Comparison of ENCODE assay signal across 14 mouse cellular contexts in genomic region chr14:55575302-55575701, GRCm38 (mm10). TPM values are rescaled to one million over a fixed set of nuclear protein-coding genes. Genes with fewer than 3 reads are reported as not detected.
DNase-seq lines count a peak whose midpoint lies in the region; ATAC-seq and TF ChIP-seq lines count a peak whose summit lies in the region.
"Had no signal": no experiment of that assay in that cellular context is flagged by ENCODE, and none has a peak within 500 bp of the region (broad histone marks: within the 10 kb centered on the region; RNA-seq: fewer than 3 reads in every experiment).

Fitm1 (plus strand) TSS chr14:55575617.

- no peak for DNase-seq in forebrain, embryonic 10.5 days (ENCODE audit: extremely low spot score, low spot score)
- DNase-seq in thymus, adult 2 months: no peak
- DNase-seq in thymus, postnatal 36 days: no peak
- DNase-seq in layer of hippocampus, postnatal 10 days (ENCODE audit: low spot score in 2 of 2): no peak
- DNase-seq in spleen, postnatal 10 days (ENCODE audit: low spot score in 2 of 2): no peak
- DNase-seq: B cell, adult 2 months; cerebellum, adult 11 months had no signal

- TF ChIP-seq CTCF in thymus, adult 2 months (IDR thresholded peaks at IDR 0.05; ENCODE audit: borderline replicate concordance, control insufficient read depth, extremely low read depth, insufficient read depth, low read length, poor library complexity): no peak

- H3K4me3 ChIP-seq in forebrain, embryonic 10.5 days: no peak within 1 kb of the TSS
- H3K4me3 ChIP-seq in forebrain, embryonic 13.5 days: no peak within 1 kb of the TSS
- H3K4me3 ChIP-seq in thymus, adult 2 months (ENCODE audit: control insufficient read depth, insufficient read depth, low read length): no peak within 1 kb of the TSS
- peak within 1 kb of the TSS; percentile 54 for H3K4me3 ChIP-seq in heart, embryonic 16.5 days (ENCODE audit: low read length)
- H3K4me3 ChIP-seq: midbrain, embryonic 15.5 days; stomach, embryonic 15.5 days had no signal

- H3K27ac ChIP-seq in forebrain, embryonic 10.5 days: peak within 1 kb of the TSS; percentile 30; the same call in 1 of the 2 replicates
- no peak within 1 kb of the TSS for H3K27ac ChIP-seq in forebrain, embryonic 13.5 days
- no peak within 1 kb of the TSS for H3K27ac ChIP-seq in thymus, adult 2 months (ENCODE audit: control insufficient read depth, insufficient read depth, low read length)
- H3K27ac ChIP-seq in heart, embryonic 16.5 days (ENCODE audit: low read length): peak within 1 kb of the TSS; percentile 99
- H3K27ac ChIP-seq: hindbrain, embryonic 14.5 days; midbrain, embryonic 15.5 days; stomach, embryonic 15.5 days had no signal

- no peak for TF ChIP-seq POLR2A in thymus, adult 2 months (IDR thresholded peaks at IDR 0.05; ENCODE audit: control insufficient read depth, extremely low read depth, insufficient read depth, low read length, poor library complexity)

- WGBS in forebrain, embryonic 10.5 days: 82% methylated on average over 8 of the region's 8 CpGs
- 92% methylated on average over 6 of the region's 8 CpGs for WGBS in forebrain, embryonic 13.5 days
- WGBS in thymus, adult 2 months: 87% methylated on average over 8 of the region's 8 CpGs
- WGBS in heart, embryonic 16.5 days: 31% methylated on average over 8 of the region's 8 CpGs

- no peak for ATAC-seq in forebrain, embryonic 13.5 days
- ATAC-seq in heart, embryonic 16.5 days (replicated peaks; ENCODE audit: extremely low read depth, insufficient read depth, low FRiP score): peak; percentile 74
- ATAC-seq in granulocyte monocyte progenitor cell, adult 5-6 weeks (replicated peaks; ENCODE audit: poor library complexity, severe bottlenecking): no peak
- ATAC-seq: midbrain, embryonic 15.5 days had no signal

- H3K27me3 ChIP-seq in forebrain, embryonic 10.5 days (ENCODE audit: poor library complexity, severe bottlenecking): peaks cover 4% of the 10 kb centered on the region; the same call in 1 of the 2 replicates
- H3K27me3 ChIP-seq in forebrain, embryonic 13.5 days: no peaks in the 10 kb centered on the region
- H3K27me3 ChIP-seq in thymus, adult 2 months (ENCODE audit: control insufficient read depth, insufficient read depth, low read length): no peaks in the 10 kb centered on the region
- no peaks in the 10 kb centered on the region for H3K27me3 ChIP-seq in heart, embryonic 16.5 days (ENCODE audit: control insufficient read depth, insufficient read depth, low read length)
- H3K27me3 ChIP-seq: midbrain, embryonic 15.5 days; stomach, embryonic 15.5 days had no signal

- H3K4me1 ChIP-seq in forebrain, embryonic 10.5 days: peaks cover 29% of the 10 kb centered on the region
- H3K4me1 ChIP-seq in forebrain, embryonic 13.5 days: peaks cover 14% of the 10 kb centered on the region
- peaks cover 16% of the 10 kb centered on the region; the same call in 1 of the 2 replicates for H3K4me1 ChIP-seq in thymus, adult 2 months (replicated peaks; ENCODE audit: control insufficient read depth, insufficient read depth, low read length)
- peaks cover 24% of the 10 kb centered on the region for H3K4me1 ChIP-seq in heart, embryonic 16.5 days (ENCODE audit: control insufficient read depth, insufficient read depth, low read length)

- H3K9me3 ChIP-seq in forebrain, embryonic 10.5 days: no peaks in the 10 kb centered on the region
- H3K9me3 ChIP-seq in forebrain, embryonic 13.5 days (replicated peaks): no peaks in the 10 kb centered on the region
- no peaks in the 10 kb centered on the region for H3K9me3 ChIP-seq in heart, embryonic 16.5 days (replicated peaks; ENCODE audit: control insufficient read depth, low read length)
- H3K9me3 ChIP-seq: midbrain, embryonic 15.5 days; stomach, embryonic 15.5 days had no signal

- peaks cover 6% of the 10 kb centered on the region for H3K36me3 ChIP-seq in forebrain, embryonic 10.5 days (replicated peaks)
- peaks cover 13% of the 10 kb centered on the region; the same call in 1 of the 2 replicates for H3K36me3 ChIP-seq in forebrain, embryonic 13.5 days (ENCODE audit: poor library complexity, severe bottlenecking)
- peaks cover 1% of the 10 kb centered on the region; the same call in 1 of the 2 replicates for H3K36me3 ChIP-seq in thymus, adult 2 months (ENCODE audit: control insufficient read depth, insufficient read depth, low read length)
- 0 out of 2 replicates have a peak, but pooled peaks cover 2% of the 10 kb centered on the region for H3K36me3 ChIP-seq in heart, embryonic 16.5 days (ENCODE audit: control insufficient read depth, insufficient read depth)
- H3K36me3 ChIP-seq: midbrain, embryonic 15.5 days had no signal

- no peak within 1 kb of the TSS for H3K9ac ChIP-seq in forebrain, embryonic 13.5 days
- H3K9ac ChIP-seq in heart, embryonic 16.5 days (ENCODE audit: low read length): peak within 1 kb of the TSS; percentile 79
- H3K9ac ChIP-seq: hindbrain, embryonic 14.5 days; midbrain, embryonic 15.5 days; stomach, embryonic 15.5 days had no signal

- no peak within 1 kb of the TSS for H3K4me2 ChIP-seq in forebrain, embryonic 13.5 days
- peak within 1 kb of the TSS; percentile 72 for H3K4me2 ChIP-seq in heart, embryonic 16.5 days (ENCODE audit: low read depth, low read length)
- H3K4me2 ChIP-seq: hindbrain, embryonic 14.5 days; midbrain, embryonic 15.5 days; stomach, embryonic 15.5 days had no signal

RNA-seq across cellular contexts. Expression of gene Fitm1, which starts in this region (rescaled TPM):
- polyA plus RNA-seq in forebrain, embryonic 10.5 days (2016; fragmentation: Nextera tagmentation; extraction: Ambion mirVana): not detected in 2 replicates
- polyA plus RNA-seq in forebrain, embryonic 13.5 days (2015; fragmentation: Nextera tagmentation; extraction: Ambion mirVana): not detected in 2 replicates
- polyA plus RNA-seq in thymus, adult 2 months (2012; rRNA removed): 1.7 and 20.2 TPM in 2 replicates
- polyA plus RNA-seq in heart, embryonic 16.5 days (2015; fragmentation: Nextera tagmentation; extraction: Ambion mirVana): 79.4 and 85.6 TPM in 2 replicates
- total RNA-seq in granulocyte monocyte progenitor cell, adult 5-6 weeks (2014; fragmentation: Nextera tagmentation): not detected in 2 replicates
- total RNA-seq in granulocyte monocyte progenitor cell, adult 5-6 weeks (2017): 2.4 TPM in 1 of 2 replicates, not detected in the other
- not detected for total RNA-seq in layer of hippocampus, postnatal 10 days (2021)
- total RNA-seq: left cerebral cortex, adult 18-20 months had no signal

Comparison
In these comparisons a context has a peak if more than half of its experiments do, and no peak if none do; other contexts are left out.
1. H3K27ac ChIP-seq: peak in forebrain, embryonic 10.5 days (single experiment) and heart, embryonic 16.5 days (single experiment); none in forebrain, embryonic 13.5 days (single experiment) and thymus, adult 2 months (single experiment).